Mouse (Mus musculus) stomach, embryonic 16.5 days (tissue): Measurements from ENCODE around the gene Nectin2. TPM values are rescaled to one million over a fixed set of nuclear protein-coding genes. Genes with fewer than 3 reads are reported as not detected.

Experiments used
- polyA plus RNA-seq: library from polyadenylated mRNA; unstranded; fragments of >200 nt; fragmentation: Nextera tagmentation; extraction: Ambion mirVana; gene quantifications from 2 replicates; pipeline ENCODE4 v1.2.1, GENCODE M21; 2015

Nectin2 gene
- polyA plus RNA-seq, 1 experiment from 2014 or later, result 98.6 TPM

Other genes with a start within 250 kb of the Nectin2 start
- gene Bloc1s3, start 242.1 kb downstream of the Nectin2 start, polyA plus RNA-seq, result 1.4 and 1.5 TPM in 2 replicates
- gene Trappc6a, start 242.1 kb downstream of the Nectin2 start, polyA plus RNA-seq, result 101 and 102 TPM in 2 replicates
- 1.8 and 3.3 TPM in 2 replicates for gene Nkpd1, start 232.6 kb downstream of the Nectin2 start, polyA plus RNA-seq
- 19.1 and 20.4 TPM in 2 replicates for gene Ppp1r37, start 187.4 kb downstream of the Nectin2 start, polyA plus RNA-seq
- gene Zfp296, start 173.2 kb downstream of the Nectin2 start, polyA plus RNA-seq, result 2.8 and 3.7 TPM in 2 replicates
- 141 and 153 TPM in 2 replicates for gene Gemin7, start 172.9 kb downstream of the Nectin2 start, polyA plus RNA-seq
- 28.6 and 35.2 TPM in 2 replicates for gene Clasrp, start 146.0 kb downstream of the Nectin2 start, polyA plus RNA-seq
- 9.0 and 11.3 TPM in 2 replicates for gene Relb, start 121.0 kb downstream of the Nectin2 start, polyA plus RNA-seq
- gene Clptm1, start 85.5 kb downstream of the Nectin2 start, polyA plus RNA-seq, result 58.2 and 59.4 TPM in 2 replicates
- gene Apoc2, start 72.5 kb downstream of the Nectin2 start, polyA plus RNA-seq, result 80.5 and 93.2 TPM in 2 replicates
- 1.2 and 7.2 TPM in 2 replicates for gene Gm44805, start 69.1 kb downstream of the Nectin2 start, polyA plus RNA-seq
- gene Apoc4, start 69.0 kb downstream of the Nectin2 start, polyA plus RNA-seq, result 11.4 and 16.8 TPM in 2 replicates
- gene Apoc1, start 57.8 kb downstream of the Nectin2 start, polyA plus RNA-seq, result 38.3 and 53.4 TPM in 2 replicates
- gene Apoe, start 51.3 kb downstream of the Nectin2 start, polyA plus RNA-seq, result 385 and 438 TPM in 2 replicates
- gene Tomm40, start 35.0 kb downstream of the Nectin2 start, polyA plus RNA-seq, result 65.2 and 81.8 TPM in 2 replicates
- 118 and 122 TPM in 2 replicates for gene Bcam, start 20.5 kb upstream of the Nectin2 start, polyA plus RNA-seq
- 31.2 and 32.9 TPM in 2 replicates for gene Cblc, start 46.3 kb upstream of the Nectin2 start, polyA plus RNA-seq
- gene Bcl3, start 72.3 kb upstream of the Nectin2 start, polyA plus RNA-seq, result 9.2 TPM in 2 replicates
- gene Gm19345, start 101.5 kb upstream of the Nectin2 start, polyA plus RNA-seq, result 0.31 and 0.36 TPM in 2 replicates
- not detected in 2 replicates for gene Ceacam16, start 110.8 kb upstream of the Nectin2 start, polyA plus RNA-seq
- gene Ceacam19, start 137.5 kb upstream of the Nectin2 start, polyA plus RNA-seq, result 3.2 and 4.8 TPM in 2 replicates
- gene Pvr, start 170.7 kb upstream of the Nectin2 start, polyA plus RNA-seq, result 13.3 and 15.8 TPM in 2 replicates
- 3.1 and 3.8 TPM in 2 replicates for gene Igsf23, start 200.3 kb upstream of the Nectin2 start, polyA plus RNA-seq
- 0.27 and 0.39 TPM in 2 replicates for gene Ceacam20, start 214.9 kb upstream of the Nectin2 start, polyA plus RNA-seq
- gene Nlrp9b, start 241.0 kb upstream of the Nectin2 start, polyA plus RNA-seq, result not detected in 2 replicates